Mouse (Mus musculus): ENCODE measurements around the gene Mesp1.
"Not testable (repeated sequence)": the region's sequence is repeated elsewhere in the genome, so short reads cannot be mapped to it uniquely, and the experiment has no call there.

DNA sequence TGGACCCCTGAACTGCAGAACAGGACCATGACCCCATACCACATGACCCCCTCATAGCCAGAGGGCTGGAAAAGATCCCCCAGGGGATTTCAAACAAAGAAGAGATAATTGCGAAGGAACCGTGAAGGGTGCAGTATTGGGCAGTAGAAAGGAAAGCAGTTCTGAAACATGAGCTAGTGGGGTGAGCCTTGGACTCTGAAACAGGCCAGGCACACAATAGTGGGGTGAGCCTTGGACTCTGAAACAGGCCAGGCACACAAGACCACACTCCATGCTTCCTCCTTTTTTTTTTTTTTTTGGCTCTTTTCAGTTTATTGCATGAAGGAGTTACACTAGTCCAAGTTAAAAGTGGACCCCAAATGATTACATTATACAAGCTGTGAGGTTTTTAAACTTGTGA, 3.8 kb downstream of the Mesp1 start:
- not testable (repeated sequence) for TF ChIP-seq CTCF (IDR thresholded peaks at IDR 0.05; ENCODE audit: borderline replicate concordance, control insufficient read depth, extremely low read depth, insufficient read depth, low read length, poor library complexity); POLR2A (IDR thresholded peaks at IDR 0.05; ENCODE audit: control insufficient read depth, extremely low read depth, insufficient read depth, low read length, poor library complexity)

Measured in thymus, adult 2 months (tissue).